Mouse (Mus musculus): Measurements from ENCODE around the gene Cmc1.

Gene Cmc1

GRCm38 (mm10) chr9:118110360-118110710, 39.6 kb downstream of the Cmc1 start:
- DNase-seq: no peak

GRCm38 (mm10) chr9:118109697-118110359, 40.1 kb downstream of the Cmc1 start:
- DNase-seq: no peak

GRCm38 (mm10) chr9:118108527-118109011, 41.4 kb downstream of the Cmc1 start:
- DNase-seq: peak in 1 of 2 experiments; percentile 28

- no peak for DNase-seq
Observed at GRCm38 (mm10) chr9:118101802-118102201, 48.2 kb downstream of the Cmc1 start.

GRCm38 (mm10) chr9:118100484-118100883, 49.5 kb downstream of the Cmc1 start:
- DNase-seq: no peak

GRCm38 (mm10) chr9:118099395-118099794, 50.6 kb downstream of the Cmc1 start:
- peak in 1 of 2 experiments; percentile 39 for DNase-seq

- DNase-seq: no peak
Observed at GRCm38 (mm10) chr9:118083834-118084233, 66.1 kb downstream of the Cmc1 start.

- DNase-seq: no peak
Observed at GRCm38 (mm10) chr9:118082575-118083431, 67.2 kb downstream of the Cmc1 start.

GRCm38 (mm10) chr9:118073358-118073757, 76.6 kb downstream of the Cmc1 start:
- no peak for DNase-seq

GRCm38 (mm10) chr9:118072101-118072500, 77.9 kb downstream of the Cmc1 start:
- no peak for DNase-seq

- DNase-seq: no peak
Observed at GRCm38 (mm10) chr9:118071337-118071736, 78.6 kb downstream of the Cmc1 start.

GRCm38 (mm10) chr9:118070442-118070841, 79.5 kb downstream of the Cmc1 start:
- peak; percentile 85 to 90 for DNase-seq

- no peak for DNase-seq
Observed at GRCm38 (mm10) chr9:118059101-118059500, 90.9 kb downstream of the Cmc1 start.

GRCm38 (mm10) chr9:118053286-118053685, 96.7 kb downstream of the Cmc1 start:
- DNase-seq: no peak

GRCm38 (mm10) chr9:118045011-118045533, 104.9 kb downstream of the Cmc1 start:
- DNase-seq: no peak

GRCm38 (mm10) chr9:118043581-118043980, 106.4 kb downstream of the Cmc1 start:
- DNase-seq: no peak

GRCm38 (mm10) chr9:118042738-118043137, 107.2 kb downstream of the Cmc1 start:
- DNase-seq: no peak

- DNase-seq: no peak
Observed at GRCm38 (mm10) chr9:118041646-118042045, 108.3 kb downstream of the Cmc1 start.

GRCm38 (mm10) chr9:118041022-118041400, 109.0 kb downstream of the Cmc1 start:
- DNase-seq: no peak

- DNase-seq: peak; percentile 98 to 100
Observed at GRCm38 (mm10) chr9:118040218-118041021, 109.6 kb downstream of the Cmc1 start, which contains the start of gene Azi2. Gene Azi2, plus strand, starts transcription at chr9:118040499.

- DNase-seq: no peak
Observed at GRCm38 (mm10) chr9:118034990-118035389, 115.0 kb downstream of the Cmc1 start.

GRCm38 (mm10) chr9:118031694-118032093, 118.3 kb downstream of the Cmc1 start:
- DNase-seq: no peak

- no peak for DNase-seq
Observed at GRCm38 (mm10) chr9:118030252-118030651, 119.7 kb downstream of the Cmc1 start.
